Mouse (Mus musculus) cerebellum, adult 18-20 months (tissue): ENCODE data around the gene Coa6.
"Not testable (repeated sequence)": the region's sequence is repeated elsewhere in the genome, so short reads cannot be mapped to it uniquely, and the experiment has no call there.

Experiments used
- DNase-seq, 2 experiments: peaks; one replicate each; pipeline ENCODE4 v3.0.0; 2021

Coa6 gene

GRCm38 (mm10) chr8:126422174-126422919, at the start of gene Coa6:
Coa6 (plus strand) TSS chr8:126422515.
- DNase-seq, result peak; percentile 99

DNA sequence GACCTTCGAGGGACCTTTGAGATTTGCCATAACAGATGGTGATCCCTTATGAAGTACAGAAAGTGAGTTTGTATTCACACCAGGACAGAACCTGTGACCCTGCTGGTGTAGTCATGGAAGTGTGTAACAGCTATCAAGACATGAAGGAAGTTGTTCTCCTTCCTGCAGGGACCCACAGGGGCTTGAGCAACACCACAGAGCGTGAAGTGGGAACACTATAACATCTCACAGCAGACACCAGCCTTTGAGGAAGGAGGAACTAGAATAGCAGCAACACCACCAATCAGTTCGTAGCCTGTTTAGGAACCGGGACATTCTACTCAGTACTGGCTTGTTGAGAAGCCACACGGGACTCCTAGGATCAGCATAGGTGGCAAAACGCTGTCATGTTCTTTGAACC, 42.7 kb upstream of the Coa6 start:
- no peak for DNase-seq

GRCm38 (mm10) chr8:126380141-126380540, 42.2 kb upstream of the Coa6 start:
- DNase-seq, result no peak

DNA sequence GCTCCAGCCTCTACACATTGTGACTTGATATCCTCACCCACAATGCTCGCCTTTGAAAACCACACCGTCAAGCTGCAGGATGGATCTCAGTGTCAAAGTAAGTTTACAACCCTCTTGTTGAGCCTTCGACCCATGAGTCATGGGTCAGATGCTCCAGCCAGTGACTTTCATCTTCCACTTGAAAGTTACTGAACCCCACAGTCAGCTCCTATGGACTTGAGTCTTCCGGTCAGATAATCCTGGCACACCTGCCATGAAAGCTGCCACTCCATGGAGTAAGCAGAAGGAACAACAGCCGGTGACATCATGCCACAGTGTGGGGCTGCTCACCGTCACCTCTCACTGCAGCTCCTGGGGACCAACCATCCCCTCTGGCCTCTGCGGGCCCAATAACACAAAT, 41.0 kb upstream of the Coa6 start:
- DNase-seq, result peak in 1 of 2 experiments; percentile 39

- DNase-seq, result no peak
These were observed 40.1 kb upstream of the Coa6 start for GRCm38 (mm10) chr8:126382216-126382615.

- DNase-seq, result peak; percentile 58 to 60
These were observed 39.6 kb upstream of the Coa6 start for GRCm38 (mm10) chr8:126382749-126383148.

DNA sequence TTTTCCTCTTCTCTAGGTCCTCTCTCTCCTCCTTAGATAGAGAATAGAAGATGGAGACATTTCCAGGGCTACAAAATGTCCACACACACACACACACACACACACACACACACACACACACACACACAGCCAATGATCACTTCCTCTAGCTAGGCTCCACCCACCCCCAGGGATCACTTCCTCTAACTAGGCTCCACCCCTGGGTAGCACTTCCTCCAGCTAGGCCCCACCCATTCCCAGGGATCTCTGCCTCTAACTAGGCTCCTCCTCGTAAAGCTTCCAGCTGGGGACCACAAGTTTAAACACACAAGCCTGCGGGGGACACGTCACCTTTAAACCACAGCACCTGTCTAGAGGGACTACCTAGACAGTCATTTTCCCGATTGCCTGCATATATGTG, 34.7 kb upstream of the Coa6 start:
- DNase-seq, result no peak

- peak; percentile 72 to 82 for DNase-seq
These were observed 30.8 kb upstream of the Coa6 start for GRCm38 (mm10) chr8:126391541-126391940.

- DNase-seq, result no peak
These were observed 26.9 kb upstream of the Coa6 start for GRCm38 (mm10) chr8:126395386-126395785.

- no peak for DNase-seq
These were observed 26.4 kb upstream of the Coa6 start for GRCm38 (mm10) chr8:126395917-126396316.

DNA sequence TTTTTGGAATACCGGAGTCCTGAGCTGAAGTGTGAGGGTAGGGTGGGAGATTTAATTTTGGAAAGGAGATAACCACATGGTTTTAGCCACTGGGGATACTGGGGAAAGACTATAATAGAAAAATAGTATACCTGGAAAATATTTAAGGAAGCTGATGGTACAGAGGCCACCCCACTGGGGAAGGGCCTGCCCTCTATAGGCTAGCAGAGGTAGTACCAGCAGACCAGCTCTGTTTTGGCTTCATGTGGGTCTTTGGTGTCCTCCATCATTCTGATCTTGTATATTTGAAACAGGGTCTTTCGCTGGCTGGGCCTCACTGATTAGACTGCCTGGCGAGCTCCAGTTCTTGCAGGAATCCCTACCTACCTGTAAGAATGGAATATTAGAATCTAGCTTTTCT, 24.0 kb upstream of the Coa6 start:
- peak; percentile 54 to 58 for DNase-seq

DNA sequence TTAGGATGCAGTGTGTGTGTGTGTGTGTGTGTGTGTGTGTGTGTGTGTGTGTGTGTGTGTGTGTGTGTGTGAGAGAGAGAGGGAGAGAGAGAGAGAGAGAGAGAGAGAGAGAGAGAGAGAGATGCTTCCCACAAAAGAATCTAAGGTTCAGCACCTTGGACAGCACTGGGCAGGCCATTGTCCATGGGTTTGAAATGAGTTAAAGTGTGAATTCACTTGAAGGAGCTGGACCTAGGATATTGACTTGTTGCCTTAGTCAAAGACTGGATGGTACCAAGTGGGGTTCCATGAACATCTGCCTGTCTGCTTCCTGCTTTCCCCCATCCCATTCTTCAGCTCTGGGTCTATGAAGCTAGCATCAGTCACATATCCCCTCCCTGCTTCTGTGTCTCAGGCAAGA, 17.8 kb upstream of the Coa6 start:
- DNase-seq, result not testable (repeated sequence)

GRCm38 (mm10) chr8:126405030-126405429, 17.3 kb upstream of the Coa6 start:
- no peak for DNase-seq

DNA sequence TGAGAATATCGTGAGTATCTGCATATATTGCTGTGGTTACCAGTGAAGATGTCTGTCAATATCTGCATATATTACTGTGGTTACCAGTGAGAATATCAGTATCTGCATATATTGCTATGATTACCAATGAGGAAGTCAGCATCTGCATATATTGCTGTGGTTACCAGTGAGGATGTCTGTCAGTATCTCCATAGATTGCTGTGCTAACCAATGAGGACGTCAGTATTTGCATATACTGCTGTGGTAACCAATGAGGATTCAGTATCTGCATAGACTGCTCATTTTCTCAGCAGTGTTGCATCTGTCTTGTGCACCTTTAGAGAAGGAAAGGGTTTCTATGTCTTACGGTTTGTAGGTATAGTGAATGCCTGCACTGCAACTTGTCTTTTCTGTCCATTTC, 1.5 kb upstream of the Coa6 start:
- no peak for DNase-seq

DNA sequence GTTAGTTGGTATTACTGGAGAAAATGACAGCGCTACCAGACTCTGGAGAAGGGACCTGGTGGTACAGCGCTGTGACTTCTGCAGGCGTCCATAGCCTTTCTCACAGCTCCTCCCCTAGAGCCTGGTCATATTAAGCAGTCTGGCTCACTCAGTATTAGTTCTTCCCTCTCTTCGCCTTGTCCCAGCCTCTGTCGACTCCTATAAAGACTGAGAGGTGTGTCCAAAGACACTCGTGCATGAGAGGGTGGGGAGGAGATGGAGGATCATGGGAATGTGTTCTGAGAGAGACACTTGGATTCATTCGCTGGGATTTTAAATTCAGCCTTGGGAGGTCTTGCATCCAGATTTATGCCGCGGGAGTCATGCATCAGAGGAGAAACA, 595 bp downstream of the Coa6 start:
- no peak for DNase-seq

DNA sequence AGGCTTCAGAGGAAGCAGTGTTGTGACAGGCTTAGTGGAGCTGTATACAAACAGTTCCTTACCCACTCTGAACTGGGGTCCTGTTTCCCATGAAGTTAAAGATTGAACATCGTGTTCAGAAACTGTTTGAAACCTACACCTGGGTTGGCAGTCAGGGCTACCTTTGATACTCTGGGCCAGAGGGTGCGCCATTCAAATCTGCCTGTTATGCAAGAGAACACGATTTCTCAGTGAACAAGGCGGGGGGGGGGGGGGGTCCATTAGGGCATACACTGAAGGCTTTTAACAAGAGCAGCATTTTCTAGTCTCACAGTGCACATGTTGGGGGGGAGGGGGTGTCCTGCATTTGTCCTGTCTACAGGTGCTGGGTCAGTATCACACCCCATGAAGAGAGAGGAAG, 1.8 kb downstream of the Coa6 start:
- DNase-seq, result no peak

DNA sequence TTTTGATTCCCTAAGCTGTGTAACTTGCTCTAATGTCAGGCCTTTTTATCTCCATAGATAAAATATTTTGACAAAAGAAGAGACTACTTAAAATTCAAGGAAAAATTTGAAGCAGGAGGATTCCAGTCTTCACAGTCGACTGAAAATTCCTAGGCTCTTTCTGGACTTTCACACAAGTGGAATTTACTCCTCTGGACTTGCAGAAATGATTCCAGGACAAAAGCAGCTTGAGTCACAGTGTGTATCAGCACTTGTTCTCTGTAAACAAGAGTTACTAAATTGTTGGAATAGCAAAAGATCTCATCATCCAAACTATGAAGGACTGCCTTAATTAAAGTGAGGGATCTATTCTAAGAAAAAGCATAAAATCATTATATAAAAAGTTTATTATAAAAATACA, 2.6 kb downstream of the Coa6 start:
- no peak for DNase-seq

- no peak for DNase-seq
These were observed 7.3 kb downstream of the Coa6 start for GRCm38 (mm10) chr8:126429635-126430034.

DNA sequence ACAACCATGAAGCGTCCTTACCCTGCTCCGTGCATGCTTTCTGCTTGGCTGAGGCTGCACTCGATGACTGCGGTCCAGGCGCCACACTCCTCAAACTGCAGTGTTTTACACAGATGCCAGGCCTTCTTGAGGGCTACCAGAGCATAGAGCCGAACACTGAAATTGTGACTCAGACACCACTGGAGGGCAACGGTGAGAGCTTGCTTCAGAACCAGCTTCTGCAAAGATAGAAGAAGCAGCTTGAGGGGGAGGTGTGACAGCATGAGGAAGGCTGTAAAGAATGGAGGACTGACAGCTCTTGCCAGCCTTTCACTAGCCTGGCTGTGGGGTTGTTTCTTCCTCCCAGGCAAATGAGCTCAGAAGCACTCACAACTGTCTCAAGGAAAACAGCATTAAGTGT, 11.5 kb downstream of the Coa6 start:
- DNase-seq, result no peak

- no peak for DNase-seq
These were observed 16.6 kb downstream of the Coa6 start for GRCm38 (mm10) chr8:126438937-126439336.

GRCm38 (mm10) chr8:126451158-126451557, 28.8 kb downstream of the Coa6 start:
- no peak for DNase-seq

GRCm38 (mm10) chr8:126455383-126455782, 33.1 kb downstream of the Coa6 start:
- DNase-seq, result no peak

DNA sequence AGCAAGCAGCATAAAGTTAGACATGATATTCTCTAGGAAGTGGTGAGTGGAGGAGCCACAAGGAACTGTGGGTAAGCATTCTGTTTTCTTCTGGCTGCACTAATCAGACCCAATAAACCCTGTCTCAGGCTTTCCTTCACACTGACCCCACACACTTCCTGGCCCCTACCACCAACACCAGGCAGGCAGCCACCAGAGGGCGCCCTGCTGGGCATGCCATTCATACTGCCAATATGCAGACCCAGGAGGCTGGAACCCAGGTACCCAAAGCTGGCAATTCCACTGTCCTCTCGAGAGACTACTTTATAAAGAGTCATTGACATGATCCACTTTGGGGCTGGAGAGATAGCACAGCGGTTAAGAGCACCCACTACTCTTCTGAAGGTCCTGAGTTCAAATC, 38.0 kb downstream of the Coa6 start:
- DNase-seq, result peak; percentile 52 to 54

DNA sequence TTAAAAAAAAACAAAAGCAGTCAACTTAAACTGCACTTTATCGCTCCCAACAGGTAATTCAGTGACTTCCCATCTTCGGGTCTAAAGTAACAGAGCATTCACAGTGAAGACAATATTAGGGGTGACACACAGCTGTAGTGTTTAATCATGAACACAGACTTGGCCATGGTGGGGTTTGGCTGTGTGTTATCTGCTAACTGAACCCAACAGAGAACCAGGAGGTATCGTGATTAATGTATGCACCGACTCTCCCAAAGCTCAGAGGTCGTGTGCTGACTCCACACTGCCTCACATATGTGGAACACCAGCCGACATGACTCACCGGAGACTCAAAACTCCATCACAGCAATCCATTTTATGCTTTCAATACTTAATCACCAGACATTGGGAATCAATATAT, 39.4 kb downstream of the Coa6 start:
- no peak for DNase-seq

DNA sequence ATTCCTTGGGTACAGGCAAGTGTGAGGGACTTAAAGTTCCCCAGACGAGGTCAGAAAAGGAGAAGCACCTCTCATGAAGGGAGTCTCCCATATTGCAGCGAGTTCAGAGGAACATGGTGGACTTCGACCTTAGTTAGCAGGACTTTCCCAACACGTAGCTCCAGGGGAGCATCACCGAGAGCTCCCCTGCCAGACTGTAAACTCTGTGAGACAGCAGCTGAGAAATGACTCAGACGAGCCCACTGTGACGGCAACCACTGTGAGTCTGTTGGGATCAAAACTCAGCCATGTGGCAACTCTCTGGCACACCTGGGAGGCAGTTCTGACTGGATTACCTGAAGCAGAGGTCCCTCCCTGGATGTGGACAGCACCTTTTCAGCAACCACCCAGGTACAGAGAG, 41.8 kb downstream of the Coa6 start:
- no peak for DNase-seq
